Mouse (Mus musculus) liver, embryonic 11.5 days (tissue): Measurements from ENCODE around the gene Cd37. TPM values are rescaled to one million over a fixed set of nuclear protein-coding genes. Genes with fewer than 3 reads are reported as not detected.

Source experiments
- ATAC-seq: fragments of 200-750 bp; cut with Nextera tagmentation; replicated peaks from 2 replicates; pipeline ENCODE4 v1.8.0; 2017; ENCODE audit warnings: moderate number of reproducible peaks, mild to moderate bottlenecking, moderate TSS enrichment, moderate library complexity; ENCODE audit not compliant: low FRiP score
- DNase-seq: peaks from one replicate; pipeline ENCODE4 v3.0.0-alpha.2; 2017; ENCODE audit warnings: low spot score
- H3K27ac ChIP-seq: fragments of 300-500 bp; sonication (generic); 2 replicates; pipeline ENCODE4 v1.5.1; 2014; ENCODE audit warnings: mild to moderate bottlenecking, low read depth, low read length, control low read depth
- H3K27me3 ChIP-seq: fragments of 300-500 bp; sonication (generic); replicated peaks from 2 replicates; pipeline ENCODE4 v1.6.1; 2014; ENCODE audit warnings: low read length, mixed read lengths; ENCODE audit not compliant: control insufficient read depth, insufficient read depth
- H3K36me3 ChIP-seq: fragments of 300-500 bp; sonication (generic); 2 replicates; pipeline ENCODE4 v1.6.1; 2014; ENCODE audit warnings: mild to moderate bottlenecking, low read length, moderate library complexity, mixed read lengths; ENCODE audit not compliant: control insufficient read depth, insufficient read depth
- H3K4me1 ChIP-seq: fragments of 300-500 bp; sonication (generic); replicated peaks from 2 replicates; pipeline ENCODE4 v1.6.1; 2014; ENCODE audit warnings: low read length, mixed read lengths; ENCODE audit not compliant: control insufficient read depth, insufficient read depth
- H3K4me2 ChIP-seq: fragments of 300-500 bp; sonication (generic); 2 replicates; pipeline ENCODE4 v1.6.1; 2014; ENCODE audit warnings: mild to moderate bottlenecking, control low read depth, moderate library complexity
- H3K4me3 ChIP-seq: fragments of 300-500 bp; sonication (generic); 2 replicates; pipeline ENCODE4 v1.5.1; 2014; ENCODE audit warnings: low read depth, low read length, control low read depth
- H3K9ac ChIP-seq: fragments of 300-500 bp; sonication (generic); 2 replicates; pipeline ENCODE4 v1.6.1; 2014; ENCODE audit warnings: low read depth, low read length, control low read depth
- H3K9me3 ChIP-seq: fragments of 300-500 bp; sonication (generic); 2 replicates; pipeline ENCODE4 v1.6.1; 2016; ENCODE audit warnings: low read length, inconsistent platforms, mixed read lengths; ENCODE audit not compliant: control insufficient read depth
- WGBS: fragments of 180-500 bp; shearing (Covaris S2); extraction: QIAGEN DNeasy Blood & Tissue Kit; methylation state at CpG from one replicate; pipeline ENCODE4 v1.1.7; 2014; 5-methylcytosine and 5-hydroxymethylcytosine counted together
- polyA plus RNA-seq: library from polyadenylated mRNA; unstranded; fragments of >200 nt; fragmentation: Nextera tagmentation; extraction: Ambion mirVana; gene quantifications from 2 replicates; pipeline ENCODE4 v1.2.1, GENCODE M21; 2014

Gene Cd37
- polyA plus RNA-seq, 1 experiment from 2014 or later: 19.5 TPM

DNA sequence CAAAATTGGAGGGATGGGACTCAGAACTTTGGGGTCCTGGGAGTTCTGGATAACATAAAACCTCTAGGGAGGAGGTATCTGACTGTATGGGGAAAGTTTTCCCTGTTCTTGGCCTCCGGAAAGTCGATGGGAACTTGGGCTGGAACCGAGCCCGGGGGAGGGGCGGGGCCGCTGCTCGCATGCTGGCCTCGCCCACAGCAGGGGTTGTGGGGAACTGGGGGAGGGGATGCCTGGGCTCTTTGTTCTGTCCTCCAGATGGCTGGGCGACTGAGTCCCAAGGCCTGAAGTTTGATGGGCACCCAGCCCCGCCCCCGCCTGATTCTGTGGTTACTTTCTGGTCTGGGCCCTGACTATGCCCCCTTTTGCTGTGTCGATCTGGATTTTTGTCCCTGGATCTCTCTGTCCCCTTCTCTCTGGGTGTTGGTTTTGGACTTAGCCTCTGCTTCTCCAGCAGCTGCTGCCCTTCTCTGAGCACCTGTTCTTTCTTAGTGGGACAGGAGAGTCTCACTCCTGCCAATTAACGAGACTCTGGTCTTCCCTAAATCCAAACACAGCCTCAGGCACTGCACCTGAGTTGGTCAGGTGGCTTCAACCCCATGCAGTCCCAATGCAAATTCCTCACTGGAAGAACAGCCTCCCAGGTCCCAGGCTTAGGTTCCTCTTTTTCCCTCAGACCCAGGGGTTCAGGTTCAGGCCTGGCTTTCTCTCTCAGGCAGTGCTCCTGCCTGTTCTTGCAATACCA lies 22.3 kb downstream of the Cd37 start:
- H3K9ac ChIP-seq: peak overlapping the region; percentile 79
- H3K27ac ChIP-seq: peak overlapping the region; percentile 80
- H3K27me3 ChIP-seq: peaks cover 18% of the 10 kb centered on the region
- peaks cover 10% of the 10 kb centered on the region for H3K4me1 ChIP-seq
- WGBS: 4% methylated on average over 13 of the region's 13 CpGs
- H3K4me3 ChIP-seq: peak overlapping the region; percentile 62
- ATAC-seq: peak; percentile 56
- H3K9me3 ChIP-seq: no peaks in the 10 kb centered on the region
- peaks cover 8% of the 10 kb centered on the region; the same call in 1 of the 2 replicates for H3K36me3 ChIP-seq
- H3K4me2 ChIP-seq: peak overlapping the region; percentile 68
- DNase-seq: peak; percentile 82

- Histone ChIP-seq H3K4me3 (peak within 1 kb of the TSS; percentile 62), H3K9ac (peak within 1 kb of the TSS; percentile 79), H3K9me3 (no peaks in the 10 kb centered on the region), H3K27ac (peak within 1 kb of the TSS; percentile 80), H3K36me3 (peaks cover 8% of the 10 kb centered on the region; the same call in 1 of the 2 replicates), H3K4me1 (peaks cover 14% of the 10 kb centered on the region), H3K4me2 (peak within 1 kb of the TSS; percentile 68), H3K27me3 (peaks cover 23% of the 10 kb centered on the region)
- ATAC-seq (peak; percentile 13; the same call in 1 of the 2 replicates), DNase-seq (peak; percentile 67)
- 2% methylated on average over 52 of the region's 55 CpGs for WGBS
These were observed 23.1 kb downstream of the Cd37 start, which contains the start of gene Tead2 for GRCm38 (mm10) chr7:45215673-45216441. Gene Tead2, plus strand, starts transcription at chr7:45215753.

DNA sequence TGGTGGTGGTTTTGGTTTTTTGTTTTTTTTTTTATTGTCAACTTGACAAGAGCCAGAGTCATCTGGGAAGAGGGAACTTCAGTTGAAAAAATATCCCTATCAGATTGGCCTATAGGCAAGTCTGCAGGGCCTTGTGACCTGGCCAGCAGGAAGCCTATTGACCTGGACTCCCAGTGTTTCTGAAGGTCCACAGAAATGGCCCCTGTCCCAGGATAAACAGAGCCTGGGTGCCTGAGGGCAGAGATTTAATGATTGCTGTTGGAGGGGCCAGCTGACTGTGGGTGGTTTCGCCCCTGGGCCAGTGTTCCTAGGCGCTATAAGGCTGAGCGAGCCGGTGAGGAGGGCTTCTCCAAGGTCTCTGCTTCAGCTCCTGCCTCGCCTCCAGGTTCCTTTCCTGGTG lies 25.2 kb downstream of the Cd37 start:
- H3K27ac ChIP-seq: no peak overlapping the region

DNA sequence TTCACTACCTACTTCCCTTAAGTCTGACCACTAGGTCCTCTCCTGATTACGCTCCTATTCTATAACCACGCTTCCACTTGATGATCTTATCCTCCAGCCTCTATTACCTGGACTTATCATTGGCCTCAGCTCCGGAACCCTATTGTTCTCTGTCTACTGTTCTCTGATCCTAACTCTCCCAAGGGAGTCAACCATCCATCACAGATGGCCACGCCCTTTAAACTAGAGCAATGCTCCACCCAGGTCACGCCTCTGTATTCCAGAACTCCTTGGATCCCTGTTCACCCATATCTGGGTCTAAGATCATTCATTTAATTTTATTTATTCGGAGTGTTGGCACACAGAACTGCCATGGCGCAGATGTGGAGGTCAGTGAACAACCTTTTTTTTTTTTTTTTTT lies 26.6 kb downstream of the Cd37 start:
- no peaks in the 10 kb centered on the region for H3K36me3 ChIP-seq
- H3K4me2 ChIP-seq: peak overlapping the region; percentile 61; the same call in 1 of the 2 replicates
- no peaks in the 10 kb centered on the region for H3K9me3 ChIP-seq
- H3K27ac ChIP-seq: no peak overlapping the region
- WGBS: 62% methylated on average over 7 of the region's 7 CpGs
- ATAC-seq: no peak
- H3K4me1 ChIP-seq: peaks cover 14% of the 10 kb centered on the region
- H3K27me3 ChIP-seq: peaks cover 30% of the 10 kb centered on the region
- no peak overlapping the region for H3K9ac ChIP-seq
- DNase-seq: no peak
- H3K4me3 ChIP-seq: no peak overlapping the region; the same call in 1 of the 2 replicates

More for the DNA sequence above, 25.2 kb downstream of the Cd37 start:
- no peaks in the 10 kb centered on the region for H3K9me3 ChIP-seq
- H3K4me2 ChIP-seq: no peak overlapping the region
- WGBS: 66% methylated on average over 5 of the region's 5 CpGs
- peaks cover 30% of the 10 kb centered on the region for H3K27me3 ChIP-seq
- no peak overlapping the region for H3K4me3 ChIP-seq
- peaks cover 14% of the 10 kb centered on the region for H3K4me1 ChIP-seq
- DNase-seq: no peak
- ATAC-seq: 0 out of 2 replicates have a peak, but pooled peaks have one; percentile 16
- H3K9ac ChIP-seq: no peak overlapping the region
- H3K36me3 ChIP-seq: no peaks in the 10 kb centered on the region

- WGBS: 2% methylated on average over 17 of the region's 17 CpGs
- H3K9ac ChIP-seq: no peak within 1 kb of the TSS
- peaks cover 14% of the 10 kb centered on the region for H3K4me1 ChIP-seq
- H3K4me3 ChIP-seq: peak within 1 kb of the TSS; percentile 35
- H3K36me3 ChIP-seq: no peaks in the 10 kb centered on the region
- H3K9me3 ChIP-seq: no peaks in the 10 kb centered on the region
- H3K27ac ChIP-seq: no peak within 1 kb of the TSS
- peak within 1 kb of the TSS; percentile 61 for H3K4me2 ChIP-seq
- ATAC-seq (peak; percentile 51), DNase-seq (peak; percentile 59)
- H3K27me3 ChIP-seq: peaks cover 30% of the 10 kb centered on the region
These were observed 27.1 kb downstream of the Cd37 start, which contains the start of gene Dkkl1 for GRCm38 (mm10) chr7:45211851-45212251. Gene Dkkl1, minus strand, starts transcription at chr7:45212147.

DNA sequence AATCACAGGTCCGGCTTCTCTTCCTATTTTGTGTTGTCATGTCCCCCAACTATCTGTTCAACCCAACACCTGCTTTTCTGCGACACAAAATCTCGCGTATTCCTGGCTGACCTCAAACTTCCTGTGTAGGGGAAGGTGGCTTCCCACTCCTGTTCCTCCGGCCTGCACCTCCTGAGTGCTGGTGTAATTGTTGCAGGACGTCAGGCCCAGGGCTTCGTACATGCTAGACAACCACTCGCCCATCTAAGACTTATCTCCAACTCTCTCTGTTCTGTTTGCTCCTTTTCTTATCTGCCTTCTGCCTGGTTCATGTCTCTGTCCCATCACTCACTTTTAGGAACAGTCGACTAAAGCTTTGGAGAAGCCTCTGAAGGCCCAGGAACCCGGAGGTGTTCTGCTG lies 27.8 kb downstream of the Cd37 start:
- H3K27ac ChIP-seq: no peak overlapping the region
- no peaks in the 10 kb centered on the region for H3K36me3 ChIP-seq
- H3K4me1 ChIP-seq: peaks cover 14% of the 10 kb centered on the region
- H3K4me3 ChIP-seq: peak overlapping the region; percentile 35; the same call in 1 of the 2 replicates
- ATAC-seq (no peak), DNase-seq (no peak)
- peaks cover 28% of the 10 kb centered on the region for H3K27me3 ChIP-seq
- 29% methylated on average over 10 of the region's 10 CpGs for WGBS
- no peaks in the 10 kb centered on the region for H3K9me3 ChIP-seq
- H3K4me2 ChIP-seq: peak overlapping the region; percentile 61
- H3K9ac ChIP-seq: no peak overlapping the region

- Histone ChIP-seq H3K4me3 (no peak overlapping the region), H3K9ac (no peak overlapping the region), H3K4me1 (peaks cover 15% of the 10 kb centered on the region), H3K27ac (no peak overlapping the region), H3K4me2 (no peak overlapping the region), H3K27me3 (peaks cover 19% of the 10 kb centered on the region), H3K9me3 (no peaks in the 10 kb centered on the region), H3K36me3 (no peaks in the 10 kb centered on the region)
- 74% methylated on average over 6 of the region's 6 CpGs for WGBS
- ATAC-seq (no peak), DNase-seq (no peak)
These were observed 30.7 kb downstream of the Cd37 start for GRCm38 (mm10) chr7:45208260-45208659.

GRCm38 (mm10) chr7:45204380-45205143 lies 34.4 kb downstream of the Cd37 start, which contains the start of gene Ccdc155:
Gene Ccdc155, minus strand, starts transcription at chr7:45204892.
- Histone ChIP-seq H3K27ac (no peak within 1 kb of the TSS), H3K4me2 (peak within 1 kb of the TSS; percentile 74), H3K4me3 (peak within 1 kb of the TSS; percentile 46), H3K9ac (peak within 1 kb of the TSS; percentile 37), H3K27me3 (peaks cover 6% of the 10 kb centered on the region; the same call in 1 of the 2 replicates), H3K9me3 (no peaks in the 10 kb centered on the region), H3K4me1 (peaks cover 3% of the 10 kb centered on the region; the same call in 1 of the 2 replicates), H3K36me3 (no peaks in the 10 kb centered on the region)
- ATAC-seq (peak; percentile 93), DNase-seq (peak; percentile 89)
- WGBS: 7% methylated on average over 44 of the region's 44 CpGs
